Mouse (Mus musculus) mesoderm, embryonic 11.5 days (tissue): ENCODE measurements at regions not wholly inside any gene's neighbourhood (a gene's known extent, or its start where the extent isn't known, plus 50 kb on each side); places are given as distances from the start of the nearest gene placed in this dataset.
"Not testable (repeated sequence)": the region's sequence is repeated elsewhere in the genome, so short reads cannot be mapped to it uniquely, and the experiment has no call there.

ENCODE experiments used
- DNase-seq: peaks from one replicate; pipeline ENCODE4 v3.0.0-alpha.2; 2012; ENCODE audit warnings: low read depth, low spot score

DNA sequence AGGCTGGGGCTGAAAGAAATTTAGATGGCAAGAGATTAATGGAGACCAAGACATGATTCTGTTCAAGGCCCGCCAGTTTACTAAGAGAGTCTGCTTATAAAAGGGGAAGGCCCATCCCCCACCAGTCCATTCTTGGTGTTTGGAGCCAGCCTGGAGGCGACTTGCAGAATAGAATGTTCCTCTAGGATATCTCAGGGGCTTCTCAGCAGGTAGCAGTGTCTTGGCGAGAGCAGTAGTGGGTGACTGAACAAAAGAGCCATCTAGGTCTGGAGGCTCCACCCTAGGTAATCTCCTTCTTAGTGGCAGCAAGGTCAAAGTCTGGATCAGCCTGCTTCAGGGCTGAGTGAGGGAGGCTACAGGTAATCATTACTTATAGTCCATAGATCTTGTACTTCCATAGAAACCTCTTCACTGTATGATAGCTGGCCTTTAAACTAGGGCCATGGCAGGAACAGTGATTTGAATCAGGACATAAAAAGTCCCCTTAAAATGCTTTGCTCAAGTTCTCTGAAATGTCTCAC, 166.0 kb upstream of the Gm5538 start:
- not testable (repeated sequence) for DNase-seq

GRCm38 (mm10) chr3:59542621-59543020, 187.0 kb upstream of the Gm5538 start:
- no peak for DNase-seq

- DNase-seq = not testable (repeated sequence)
Measured at GRCm38 (mm10) chr3:59540547-59540946, 189.0 kb upstream of the Gm5538 start.

DNA sequence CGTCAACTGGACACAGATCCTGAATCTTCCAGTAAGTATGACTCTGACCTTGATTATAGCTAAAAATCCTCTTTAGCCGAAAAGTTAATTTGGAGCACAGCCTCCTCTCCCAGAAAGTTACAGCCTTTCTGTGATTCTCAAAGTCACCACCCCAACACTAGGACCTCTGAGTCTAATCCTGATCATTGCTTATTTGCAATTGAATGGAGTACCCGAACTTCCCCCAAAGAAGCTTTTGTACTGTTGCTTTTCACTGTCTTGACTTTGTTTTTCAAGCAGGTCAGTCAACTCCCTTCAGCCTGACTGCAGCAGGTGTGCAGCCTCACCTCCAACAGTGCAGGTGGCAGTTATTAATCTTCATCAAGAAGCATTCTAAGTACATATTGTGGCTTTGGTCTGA, 189.7 kb upstream of the Gm5538 start:
- DNase-seq = not testable (repeated sequence)

DNA sequence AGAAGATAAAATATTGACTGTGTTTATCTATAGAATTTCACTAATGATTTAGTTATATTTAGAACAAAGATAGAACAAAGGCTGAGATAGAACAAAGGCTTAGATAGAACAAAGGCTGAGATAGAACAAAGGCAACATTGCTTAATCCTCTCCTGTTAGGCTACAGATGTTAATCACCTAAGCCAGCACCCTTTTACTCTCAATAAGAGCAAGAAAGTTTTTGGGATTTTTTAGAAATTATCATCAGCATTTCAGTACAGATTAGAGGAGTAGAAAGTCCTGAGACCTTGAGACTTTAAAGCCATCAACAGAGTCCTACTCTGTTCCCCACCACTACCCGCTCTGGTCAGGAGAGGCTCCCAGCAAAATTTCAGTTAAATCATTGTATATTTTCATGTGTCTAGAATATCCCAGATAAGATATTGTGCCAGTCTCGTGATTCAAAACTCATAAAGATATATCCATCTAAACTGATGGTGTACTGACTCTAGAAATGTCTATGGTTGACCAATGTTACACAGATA, 187.2 kb upstream of the Igsf10 start:
- DNase-seq = no peak

GRCm38 (mm10) chr3:59530592-59531310, 186.6 kb upstream of the Igsf10 start:
- DNase-seq = no peak

DNA sequence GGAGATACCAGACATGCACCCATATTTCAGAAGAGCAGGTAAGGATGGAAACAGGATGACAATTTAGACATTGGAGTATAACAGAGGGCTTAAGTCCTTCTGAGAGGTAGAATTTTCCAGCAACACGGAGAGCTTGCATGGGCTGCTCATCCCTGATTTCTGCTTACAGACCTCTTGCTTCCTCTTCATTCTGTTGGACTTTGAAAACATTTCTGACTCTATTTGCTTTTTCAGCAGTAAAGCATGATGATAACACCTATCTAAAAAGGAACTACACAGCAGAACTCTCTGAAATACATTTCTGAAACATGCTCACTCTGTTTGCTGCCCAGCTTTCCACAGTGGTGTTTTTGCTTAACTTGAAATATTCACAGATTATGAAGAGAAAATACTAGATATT, 176.6 kb upstream of the Igsf10 start:
- no peak for DNase-seq

- peak; percentile 13 for DNase-seq
Measured at GRCm38 (mm10) chr3:59478095-59478494, 133.9 kb upstream of the Igsf10 start.

GRCm38 (mm10) chr3:59477441-59478061, 133.4 kb upstream of the Igsf10 start:
- no peak for DNase-seq

GRCm38 (mm10) chr3:59468956-59469355, 124.8 kb upstream of the Igsf10 start:
- peak; percentile 36 for DNase-seq

GRCm38 (mm10) chr3:59462341-59463158, 118.4 kb upstream of the Igsf10 start:
- DNase-seq = no peak

GRCm38 (mm10) chr3:59456938-59457337, 112.7 kb upstream of the Igsf10 start:
- DNase-seq = no peak

- peak; percentile 55 for DNase-seq
Measured at GRCm38 (mm10) chr3:59451084-59451483, 106.9 kb upstream of the Igsf10 start.

DNA sequence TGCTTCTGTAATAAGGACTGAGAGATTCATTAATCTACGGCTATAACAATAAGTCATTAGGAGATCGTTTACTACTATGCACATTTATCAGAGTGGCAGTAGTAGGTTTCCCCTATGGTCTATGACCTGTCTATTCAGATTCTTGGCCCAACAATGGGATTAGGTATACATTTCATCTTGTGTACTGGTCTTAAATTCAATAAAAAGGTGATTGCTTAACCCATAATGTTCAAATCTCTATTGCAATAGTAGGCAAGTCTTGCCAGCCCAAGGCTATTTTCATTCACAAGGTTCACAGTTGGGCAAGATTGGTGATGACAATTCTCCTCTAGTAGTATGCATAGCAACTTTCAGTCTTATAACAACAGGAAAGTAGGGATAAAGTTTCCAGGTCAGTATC, 79.4 kb upstream of the Igsf10 start:
- no peak for DNase-seq

- DNase-seq = no peak
Measured at GRCm38 (mm10) chr3:59409131-59409530, 64.9 kb upstream of the Igsf10 start.

GRCm38 (mm10) chr3:59406035-59406434, 61.8 kb upstream of the Igsf10 start:
- no peak for DNase-seq

DNA sequence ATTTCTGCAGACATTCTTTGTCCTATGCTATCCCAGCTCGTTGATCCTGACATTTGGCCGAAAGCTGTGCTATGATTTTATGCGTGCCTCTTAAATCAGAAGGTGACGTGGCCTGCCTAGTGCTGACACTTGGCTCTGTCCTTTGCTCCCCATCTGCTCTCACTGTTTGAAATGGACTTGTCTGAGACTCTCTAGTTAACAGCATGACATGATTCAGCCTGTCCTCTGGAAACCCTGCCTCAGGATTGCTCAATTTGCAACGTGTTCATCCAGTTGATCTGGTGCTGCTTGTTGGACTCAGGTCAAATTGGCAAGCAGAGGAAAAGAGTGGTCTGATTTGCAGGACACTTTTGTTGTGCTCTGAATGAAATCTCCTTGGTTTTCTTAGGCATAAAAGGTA, 57.7 kb upstream of the Igsf10 start:
- no peak for DNase-seq

DNA sequence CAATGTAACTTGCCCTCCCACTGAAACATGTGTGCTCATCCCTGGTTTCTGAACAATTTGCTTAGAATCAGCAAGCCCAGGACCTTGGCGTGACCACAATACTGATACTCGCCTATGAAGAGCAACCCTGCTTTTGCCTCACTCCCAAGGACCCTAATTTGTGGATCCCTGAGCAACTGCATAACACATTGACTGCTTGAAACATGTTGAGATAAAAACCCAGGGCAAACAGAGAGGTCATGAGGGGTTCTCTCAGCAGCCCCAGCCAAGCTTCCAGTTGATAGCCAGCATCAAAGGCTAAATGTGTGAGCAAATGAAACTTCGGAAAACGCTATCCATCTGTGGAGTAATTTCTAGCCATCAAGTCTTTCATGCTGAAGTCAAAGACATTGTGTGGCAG, 57.2 kb upstream of the Igsf10 start:
- DNase-seq = no peak
